Mouse (Mus musculus): ENCODE results near the gene Zfp280d.
"Not testable (repeated sequence)": the region's sequence is repeated elsewhere in the genome, so short reads cannot be mapped to it uniquely, and the experiment has no call there.

Gene Zfp280d

DNA sequence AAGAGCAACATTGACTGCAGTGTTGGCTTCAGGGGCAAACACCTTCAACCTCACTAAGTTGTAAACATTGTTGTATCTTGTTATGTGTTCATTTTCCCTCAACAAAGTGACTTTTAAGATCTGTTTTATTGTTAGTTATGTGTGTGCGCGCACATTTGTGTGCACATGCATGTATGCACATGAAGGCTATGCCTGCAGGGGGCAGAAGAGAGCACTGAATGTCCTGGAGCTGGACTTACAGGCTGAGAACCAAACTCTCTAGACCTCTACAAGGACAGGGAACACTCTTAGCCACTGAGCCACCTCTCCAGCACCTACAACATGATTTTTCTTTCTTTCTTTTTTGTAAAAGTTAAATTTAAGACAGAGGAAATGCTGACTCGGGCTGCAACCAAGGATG lies 99.4 kb downstream of the Zfp280d start:
- DNase-seq (ENCODE audit: low spot score in 2 of 2) = no peak

GRCm38 (mm10) chr9:72374996-72375395 lies 100.3 kb downstream of the Zfp280d start:
- DNase-seq (ENCODE audit: low spot score in 2 of 2) = no peak

GRCm38 (mm10) chr9:72375639-72376038 lies 101.0 kb downstream of the Zfp280d start:
- no peak for DNase-seq (ENCODE audit: low spot score in 2 of 2)

- DNase-seq (ENCODE audit: low spot score in 2 of 2) = no peak
Observed at GRCm38 (mm10) chr9:72385786-72386185, 111.1 kb downstream of the Zfp280d start.

DNA sequence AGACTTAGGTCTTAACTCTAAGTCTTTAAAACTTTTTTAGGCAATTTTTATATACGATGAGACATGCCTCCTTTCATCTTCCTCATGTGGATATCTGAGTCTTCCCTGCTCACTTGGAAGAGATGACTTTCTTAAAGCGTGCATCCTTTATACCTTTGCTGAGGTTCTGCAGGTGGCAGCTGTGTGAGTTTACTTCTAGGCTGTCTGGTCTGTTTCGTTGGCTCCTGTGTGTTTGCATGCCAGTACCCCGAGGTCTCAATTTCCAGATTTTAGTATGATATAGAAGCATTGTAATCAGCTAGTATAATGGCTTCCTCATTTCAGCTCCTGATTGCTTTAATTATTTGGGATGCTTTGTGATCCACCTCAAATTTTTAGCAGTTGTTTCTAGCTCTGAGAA lies 114.3 kb downstream of the Zfp280d start:
- no peak for DNase-seq (ENCODE audit: low spot score in 2 of 2)

DNA sequence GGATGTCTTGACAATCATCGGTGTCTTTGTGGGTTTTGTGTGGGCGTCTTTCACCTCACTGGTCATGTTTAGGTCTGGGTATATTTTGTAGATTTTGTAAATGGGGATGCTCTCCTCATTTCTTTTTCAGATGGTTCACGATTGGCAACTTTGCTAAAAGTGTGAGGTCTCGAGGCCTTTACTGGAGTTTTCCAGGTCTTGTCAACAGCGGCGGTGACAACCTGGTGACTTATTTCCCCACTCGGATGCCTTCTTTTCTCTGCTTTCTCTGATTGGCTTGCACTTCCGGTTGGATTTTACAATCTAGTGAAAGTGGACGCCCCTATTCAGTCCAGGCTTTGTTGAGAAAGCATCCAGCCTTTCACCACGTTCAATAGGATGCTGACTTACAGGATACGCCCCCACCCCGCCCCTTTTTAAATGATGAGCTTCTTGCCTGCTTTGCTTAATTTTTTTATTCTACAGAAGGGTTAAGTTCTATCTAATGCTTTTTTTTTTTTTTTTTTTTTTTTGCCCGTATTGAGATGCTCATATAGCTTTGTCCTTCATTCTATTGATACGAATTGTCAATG lies 114.9 kb downstream of the Zfp280d start:
- no peak for DNase-seq (ENCODE audit: low spot score in 2 of 2)

- DNase-seq (ENCODE audit: low spot score in 2 of 2) = no peak
Observed at GRCm38 (mm10) chr9:72390321-72391077, 115.8 kb downstream of the Zfp280d start.

DNA sequence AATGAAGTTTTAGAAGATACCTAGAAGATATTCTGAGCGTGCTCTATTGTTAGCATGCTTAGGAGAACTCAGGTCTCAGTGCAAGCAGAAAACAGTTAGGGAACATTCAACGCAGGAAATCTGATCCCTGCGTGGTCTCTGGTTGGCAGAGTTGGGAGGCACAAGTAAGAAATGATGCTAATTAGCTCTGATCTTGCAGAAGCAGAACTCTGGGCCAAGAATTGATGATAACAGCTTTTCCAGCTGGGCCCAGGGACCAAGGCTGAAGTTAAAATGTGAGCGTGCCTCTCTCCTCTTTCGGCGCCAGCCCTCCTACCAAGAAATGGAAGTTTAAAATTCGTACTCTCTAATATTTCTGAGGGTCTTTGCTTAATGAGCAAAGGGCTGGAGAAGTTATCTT lies 118.0 kb downstream of the Zfp280d start:
- no peak for DNase-seq (ENCODE audit: low spot score in 2 of 2)

DNA sequence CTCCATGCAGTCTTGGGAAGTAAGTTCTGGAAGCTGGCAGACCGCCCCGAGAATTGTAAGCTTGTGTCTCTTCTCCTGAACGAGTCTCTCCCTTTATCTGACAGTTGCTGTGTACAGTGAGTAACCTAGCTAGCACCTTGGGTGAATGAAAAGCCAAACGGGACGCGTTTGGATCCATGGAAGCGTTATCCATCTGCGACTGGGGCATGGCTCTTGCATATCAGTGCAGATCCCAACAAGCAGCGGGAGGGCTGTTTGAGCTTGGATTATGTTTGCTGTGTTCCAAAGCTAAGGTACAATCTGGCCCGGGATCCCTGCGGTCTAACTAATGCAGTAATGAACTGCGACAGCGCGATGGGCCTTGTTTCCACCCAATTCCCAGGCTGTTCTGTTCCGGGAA lies 118.6 kb downstream of the Zfp280d start:
- DNase-seq (ENCODE audit: low spot score in 2 of 2) = no peak

DNA sequence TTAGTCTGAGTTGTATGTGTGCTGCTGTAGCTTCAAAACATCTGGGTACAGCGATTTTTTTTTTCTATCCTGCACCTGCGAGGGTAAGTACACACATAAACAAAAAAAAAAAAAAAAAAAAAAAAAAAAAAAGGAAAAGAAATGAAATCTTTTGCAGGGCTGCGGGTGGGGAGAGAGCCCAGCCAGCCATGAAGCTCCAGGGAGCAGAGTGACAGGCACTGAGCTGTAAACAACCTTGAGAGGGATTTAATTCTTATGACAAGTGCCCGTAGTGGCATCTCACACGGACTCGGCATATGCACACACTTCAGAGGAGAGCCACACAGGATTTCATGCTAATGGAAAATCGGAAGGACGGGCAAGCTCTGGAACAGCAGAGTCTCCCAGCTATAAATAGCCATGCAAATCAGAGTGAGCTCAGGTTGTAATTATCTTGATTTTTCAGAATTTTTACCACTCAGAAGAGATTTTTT lies 119.2 kb downstream of the Zfp280d start:
- no peak for DNase-seq (ENCODE audit: low spot score in 2 of 2)

DNA sequence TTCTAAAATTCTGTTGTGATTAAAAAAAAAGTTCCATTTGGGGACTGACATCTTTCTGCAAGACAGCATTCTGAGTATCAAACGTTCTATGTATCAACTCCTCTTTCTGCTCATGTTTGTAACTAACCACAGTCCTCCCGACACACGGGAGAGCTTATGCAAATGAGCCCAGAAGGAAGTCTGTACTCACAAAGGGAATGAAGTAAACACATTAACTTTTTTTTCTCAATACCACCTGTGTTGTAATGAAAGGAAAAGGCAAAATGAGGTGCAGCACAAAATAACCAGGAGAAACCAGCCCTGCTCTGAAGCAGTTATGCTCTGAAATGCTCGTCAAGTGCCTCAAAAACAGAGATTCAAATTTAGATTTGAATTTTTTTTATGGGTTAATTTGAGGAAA lies 125.5 kb downstream of the Zfp280d start:
- DNase-seq (ENCODE audit: low spot score in 2 of 2) = no peak

DNA sequence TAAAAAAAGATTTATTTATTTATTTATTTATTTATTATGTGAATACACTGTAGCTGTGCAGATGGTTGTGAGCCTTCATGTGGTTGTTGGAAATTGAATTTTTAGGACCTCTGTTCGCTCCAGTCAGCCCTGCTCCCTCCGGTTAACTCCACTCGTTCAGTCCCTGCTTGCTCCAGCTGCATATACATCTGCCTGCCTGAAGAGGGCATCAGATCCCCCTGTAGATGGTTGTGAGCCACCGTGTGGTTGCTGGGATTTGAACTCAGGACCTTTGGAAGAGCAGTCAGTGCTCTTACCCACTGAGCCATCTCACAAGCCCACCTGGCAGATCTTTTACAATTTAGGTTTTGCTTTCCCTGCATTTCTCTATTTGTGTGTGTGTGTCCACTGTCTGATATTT lies 127.1 kb downstream of the Zfp280d start:
- not testable (repeated sequence) for DNase-seq (ENCODE audit: low spot score in 2 of 2)

GRCm38 (mm10) chr9:72403421-72403820 lies 128.8 kb downstream of the Zfp280d start:
- no peak for DNase-seq (ENCODE audit: low spot score in 2 of 2)

GRCm38 (mm10) chr9:72404446-72404845 lies 129.8 kb downstream of the Zfp280d start:
- DNase-seq (ENCODE audit: low spot score in 2 of 2) = no peak

GRCm38 (mm10) chr9:72404934-72405333 lies 130.3 kb downstream of the Zfp280d start:
- DNase-seq (ENCODE audit: low spot score in 2 of 2) = no peak

DNA sequence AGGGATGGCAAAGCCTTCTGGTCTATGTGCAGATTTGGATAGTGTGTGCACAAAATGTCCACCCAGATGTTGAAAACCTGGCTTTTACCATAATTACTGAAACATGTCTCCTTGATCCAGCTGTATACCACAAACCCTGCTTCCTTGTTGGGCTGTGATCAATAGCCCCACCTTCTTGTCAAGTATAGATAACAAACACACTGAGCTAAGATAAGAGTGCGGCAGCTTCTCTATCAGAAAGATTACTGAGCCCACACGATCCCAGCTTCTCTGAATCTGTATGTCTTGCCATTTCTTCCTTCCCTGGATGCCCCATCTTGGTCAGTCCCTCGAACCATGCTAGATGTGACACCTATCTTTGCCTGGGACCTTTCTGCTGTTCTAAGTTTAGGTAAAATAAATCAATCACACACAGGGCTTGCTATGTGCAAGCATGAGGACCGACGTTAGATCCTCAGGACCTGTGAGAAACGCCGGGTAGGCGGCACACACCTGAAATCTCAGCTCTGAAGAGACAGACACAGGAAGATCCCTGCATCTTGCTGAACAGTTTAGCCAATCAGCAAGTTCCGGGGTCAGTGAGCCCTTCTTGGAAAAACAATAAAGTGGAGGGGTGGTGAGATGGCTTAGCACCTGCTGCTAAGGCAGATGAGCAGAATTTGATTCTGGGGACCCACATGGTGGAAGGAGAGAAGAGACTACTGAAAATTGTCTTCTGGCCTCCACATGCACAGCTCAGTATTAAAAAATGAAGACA lies 131.4 kb downstream of the Zfp280d start:
- DNase-seq (ENCODE audit: low spot score in 2 of 2) = no peak

GRCm38 (mm10) chr9:72408131-72408586 lies 133.5 kb downstream of the Zfp280d start:
- peak; percentile 73 to 85 for DNase-seq (ENCODE audit: low spot score in 2 of 2)

- DNase-seq (ENCODE audit: low spot score in 2 of 2) = peak; percentile 35 to 49
Observed at GRCm38 (mm10) chr9:72409381-72410225, 134.9 kb downstream of the Zfp280d start.

- DNase-seq (ENCODE audit: low spot score in 2 of 2) = no peak
Observed at GRCm38 (mm10) chr9:72411746-72412145, 137.1 kb downstream of the Zfp280d start.

Measured in spleen, postnatal 14 days (tissue).